Mouse (Mus musculus): Measurements from ENCODE around the gene Gkap1.

DNA sequence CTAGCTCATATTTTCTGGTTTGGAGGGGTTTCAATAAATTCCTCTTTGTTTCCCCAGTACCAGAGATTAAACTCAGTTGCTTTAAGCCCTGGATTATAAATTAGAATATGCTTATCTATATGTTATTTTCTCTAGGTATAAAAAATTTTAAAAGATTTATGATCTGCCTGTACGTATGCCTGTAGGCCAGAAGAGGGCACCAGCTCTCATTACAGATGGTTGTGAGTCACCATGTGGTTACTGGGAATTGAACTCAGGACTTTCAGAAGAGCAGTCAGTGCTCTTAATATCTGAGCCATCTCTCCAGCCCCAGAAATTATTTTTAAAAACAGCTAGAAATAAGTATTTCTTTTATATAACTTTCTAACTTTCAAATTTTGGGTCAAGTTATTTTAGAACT, 13.8 kb upstream of the Gkap1 start:
- TF ChIP-seq POLR2A (IDR thresholded peaks at IDR 0.05; ENCODE audit: borderline replicate concordance, control insufficient read depth, low read depth, low read length): no peak
- TF ChIP-seq CTCF (IDR thresholded peaks at IDR 0.05; ENCODE audit: control insufficient read depth, insufficient read depth, low read length): no peak

All from bone marrow, adult 2 months (tissue).